In genomic region chr1:78864351-78864750, GRCm38 (mm10) we compare ENCODE assay signal across 10 mouse cellular contexts. TPM values are rescaled to one million over a fixed set of nuclear protein-coding genes. Genes with fewer than 3 reads are reported as not detected.
DNase-seq lines count a peak whose midpoint lies in the region; ATAC-seq and TF ChIP-seq lines count a peak whose summit lies in the region.
"Had no signal": no experiment of that assay in that cellular context is flagged by ENCODE, and none has a peak within 500 bp of the region (broad histone marks: within the 10 kb centered on the region; RNA-seq: fewer than 3 reads in every experiment).

No protein-coding gene starts in this region.

- TF ChIP-seq POLR2A in testis, adult 2 months (IDR thresholded peaks at IDR 0.05; ENCODE audit: control insufficient read depth, low read depth, low read length): no peak

- no peaks in the 10 kb centered on the region for H3K27me3 ChIP-seq in testis, adult 2 months (ENCODE audit: control insufficient read depth, insufficient read depth, low read length)
- H3K27me3 ChIP-seq in kidney, embryonic 15.5 days: no peaks in the 10 kb centered on the region

- no peak overlapping the region for H3K4me2 ChIP-seq in kidney, embryonic 15.5 days

- H3K27ac ChIP-seq in testis, adult 2 months (ENCODE audit: control insufficient read depth, insufficient read depth, low read depth, low read length): 0 out of 2 replicates have a peak overlapping the region, but pooled peaks have one; percentile 43
- peak overlapping the region; percentile 68; the same call in 1 of the 2 replicates for H3K27ac ChIP-seq in kidney, embryonic 15.5 days
- H3K27ac ChIP-seq in left cerebral cortex, adult 2 months: no peak overlapping the region
- H3K27ac ChIP-seq: macrophage had no signal

- intact Hi-C loops in left cerebral cortex, adult 2 months (cut with DNase I): loop anchor here (1.0 to 10.0 kb wide), 3 partner anchors 122 to 720 kb away; no protein-coding TSS in a partner anchor

- H3K9me3 ChIP-seq in kidney, embryonic 15.5 days (replicated peaks): no peaks in the 10 kb centered on the region

- no peak for DNase-seq in testis, postnatal 10 days (ENCODE audit: low spot score)
- peak; percentile 71 to 72 for DNase-seq in heart, adult 18-20 months
- DNase-seq in skeletal muscle tissue, adult 2 months (ENCODE audit: low read depth, low spot score): peak; percentile 66
- DNase-seq in left cerebral cortex, adult 2 months (ENCODE audit: extremely low spot score in 1 of 2, low spot score in 2 of 2): no peak
- DNase-seq in layer of hippocampus, adult 18-20 months (ENCODE audit: low spot score in 2 of 2): no peak
- no peak for DNase-seq in right cerebral cortex, postnatal 4 days

- H3K9ac ChIP-seq in kidney, embryonic 15.5 days: no peak overlapping the region

- WGBS in kidney, embryonic 15.5 days: 31% methylated on average over 6 of the region's 6 CpGs

- ATAC-seq in kidney, embryonic 15.5 days (replicated peaks; ENCODE audit: low FRiP score): no peak

- no peak for TF ChIP-seq CTCF in testis, adult 2 months (IDR thresholded peaks at IDR 0.05; ENCODE audit: control insufficient read depth, insufficient read depth, insufficient replicate concordance, low read depth, low read length)
- no peak for TF ChIP-seq CTCF in left cerebral cortex, adult 2 months (IDR thresholded peaks at IDR 0.05)

- no peak overlapping the region for H3K4me3 ChIP-seq in testis, adult 2 months (ENCODE audit: control insufficient read depth, low read depth, low read length)
- no peak overlapping the region for H3K4me3 ChIP-seq in kidney, embryonic 15.5 days (replicated peaks)
- H3K4me3 ChIP-seq in left cerebral cortex, adult 2 months: no peak overlapping the region

- H3K4me1 ChIP-seq in testis, adult 2 months (ENCODE audit: control insufficient read depth, insufficient read depth, low read length): no peaks in the 10 kb centered on the region
- 0 out of 2 replicates have a peak, but pooled peaks cover 7% of the 10 kb centered on the region for H3K4me1 ChIP-seq in kidney, embryonic 15.5 days

- no peaks in the 10 kb centered on the region for H3K36me3 ChIP-seq in testis, adult 2 months (ENCODE audit: control insufficient read depth, insufficient read depth, low read length)
- H3K36me3 ChIP-seq in kidney, embryonic 15.5 days: no peaks in the 10 kb centered on the region

RNA-seq across cellular contexts. Expression of gene Kcne4, which starts 47.8 kb away (rescaled TPM):
- 0.96 and 1.1 TPM in 2 replicates for polyA plus RNA-seq in testis, adult 2 months (2012; rRNA removed)
- 1 to 10 TPM; 1.6 to 1.8 TPM for total RNA-seq in heart, adult 18-20 months (2021)
- polyA plus RNA-seq in kidney, embryonic 15.5 days (2015; fragmentation: Nextera tagmentation; extraction: Ambion mirVana): 7.3 and 7.7 TPM in 2 replicates
- 1 to 10 TPM in 1 of 2 experiments, under 1 TPM in 1; 0.84 to 1.4 TPM for total RNA-seq in left cerebral cortex, adult 2 months (2021)
- total RNA-seq in layer of hippocampus, adult 18-20 months (2021): under 1 TPM; 0.84 to 0.87 TPM
- total RNA-seq: common myeloid progenitor, adult 5-6 weeks had no signal
- polyA plus RNA-seq: macrophage had no signal

Comparison
In these comparisons a context has a peak if more than half of its experiments do, and no peak if none do; other contexts are left out.
1. DNase-seq: peak in heart, adult 18-20 months (2 of 2) and skeletal muscle tissue, adult 2 months (single experiment); none in testis, postnatal 10 days (single experiment), left cerebral cortex, adult 2 months (0 of 2), layer of hippocampus, adult 18-20 months (0 of 2) and right cerebral cortex, postnatal 4 days (single experiment).